Mouse (Mus musculus) limb, embryonic 15.5 days (tissue): ENCODE results near the gene Nyap2. TPM values are rescaled to one million over a fixed set of nuclear protein-coding genes. Genes with fewer than 3 reads are reported as not detected.

Experiments
- ATAC-seq: fragments of 200-750 bp; cut with Nextera tagmentation; 2 replicates; pipeline ENCODE4 v1.8.0; 2017; ENCODE audit warnings: low read depth, moderate TSS enrichment; ENCODE audit not compliant: insufficient number of reproducible peaks, low FRiP score, low TSS enrichment
- H3K27ac ChIP-seq: fragments of 300-500 bp; sonication (generic); 2 replicates; pipeline ENCODE4 v1.5.1; 2015; ENCODE audit warnings: moderate library complexity, mild to moderate bottlenecking, inconsistent platforms
- H3K27me3 ChIP-seq: fragments of 300-500 bp; sonication (generic); 2 replicates; pipeline ENCODE4 v1.6.1; 2015; ENCODE audit warnings: inconsistent platforms
- H3K36me3 ChIP-seq: fragments of 300-500 bp; sonication (generic); 2 replicates; pipeline ENCODE4 v1.6.1; 2015; ENCODE audit warnings: inconsistent platforms
- H3K4me1 ChIP-seq: fragments of 300-500 bp; sonication (generic); 2 replicates; pipeline ENCODE4 v1.6.1; 2015; ENCODE audit warnings: inconsistent platforms
- H3K4me2 ChIP-seq: fragments of 300-500 bp; sonication (generic); 2 replicates; pipeline ENCODE4 v1.6.1; 2015; ENCODE audit warnings: mild to moderate bottlenecking, inconsistent platforms
- H3K4me3 ChIP-seq: fragments of 300-500 bp; sonication (generic); 2 replicates; pipeline ENCODE4 v1.5.1; 2015; ENCODE audit warnings: mild to moderate bottlenecking, inconsistent platforms
- H3K9ac ChIP-seq: fragments of 300-500 bp; sonication (generic); 2 replicates; pipeline ENCODE4 v1.6.1; 2015; ENCODE audit warnings: inconsistent platforms
- H3K9me3 ChIP-seq: fragments of 300-500 bp; sonication (generic); 2 replicates; pipeline ENCODE4 v1.6.1; 2016; ENCODE audit warnings: inconsistent platforms
- WGBS: fragments of 180-500 bp; shearing (Covaris S2); methylation state at CpG from one replicate; pipeline ENCODE4 v1.1.7; 2015; 5-methylcytosine and 5-hydroxymethylcytosine counted together
- polyA plus RNA-seq: library from polyadenylated mRNA; unstranded; fragments of >200 nt; fragmentation: Nextera tagmentation; extraction: Ambion mirVana; gene quantifications from 2 replicates; pipeline ENCODE4 v1.2.1, GENCODE M21; 2015

Nyap2 gene
- polyA plus RNA-seq, 1 experiment from 2014 or later: 0.04 TPM

- no peak overlapping the region for H3K4me3 ChIP-seq
- no peak for ATAC-seq
- H3K27me3 ChIP-seq: no peaks in the 10 kb centered on the region
- H3K9ac ChIP-seq: no peak overlapping the region
- H3K36me3 ChIP-seq: no peaks in the 10 kb centered on the region
- WGBS: 51% methylated on average over 1 of the region's 1 CpGs
- H3K27ac ChIP-seq: no peak overlapping the region
- H3K4me2 ChIP-seq: no peak overlapping the region
- no peaks in the 10 kb centered on the region for H3K4me1 ChIP-seq
- H3K9me3 ChIP-seq: no peaks in the 10 kb centered on the region
Measured at GRCm38 (mm10) chr1:81098950-81099349, 22.2 kb downstream of the Nyap2 start.

GRCm38 (mm10) chr1:81101749-81102148 is 25.0 kb downstream of the Nyap2 start:
- Histone ChIP-seq H3K27me3 (no peaks in the 10 kb centered on the region), H3K9ac (no peak overlapping the region), H3K36me3 (no peaks in the 10 kb centered on the region), H3K4me1 (no peaks in the 10 kb centered on the region), H3K9me3 (no peaks in the 10 kb centered on the region), H3K4me3 (no peak overlapping the region), H3K4me2 (no peak overlapping the region), H3K27ac (no peak overlapping the region)
- 81% methylated on average over 1 of the region's 1 CpGs for WGBS
- ATAC-seq: no peak

GRCm38 (mm10) chr1:81119732-81120131 is 43.0 kb downstream of the Nyap2 start:
- Histone ChIP-seq H3K4me1 (no peaks in the 10 kb centered on the region), H3K4me2 (no peak overlapping the region), H3K27ac (no peak overlapping the region), H3K36me3 (no peaks in the 10 kb centered on the region), H3K4me3 (no peak overlapping the region), H3K9me3 (no peaks in the 10 kb centered on the region), H3K27me3 (no peaks in the 10 kb centered on the region), H3K9ac (no peak overlapping the region)
- no peak for ATAC-seq

GRCm38 (mm10) chr1:81132007-81132712 is 55.4 kb downstream of the Nyap2 start:
- H3K27me3 ChIP-seq: no peaks in the 10 kb centered on the region
- ATAC-seq: no peak
- no peak overlapping the region for H3K9ac ChIP-seq
- H3K27ac ChIP-seq: no peak overlapping the region
- H3K4me1 ChIP-seq: no peaks in the 10 kb centered on the region
- no peak overlapping the region for H3K4me3 ChIP-seq
- WGBS: 33% methylated on average over 8 of the region's 8 CpGs
- H3K4me2 ChIP-seq: no peak overlapping the region
- no peaks in the 10 kb centered on the region for H3K36me3 ChIP-seq
- no peaks in the 10 kb centered on the region for H3K9me3 ChIP-seq

GRCm38 (mm10) chr1:81143855-81144254 is 67.1 kb downstream of the Nyap2 start:
- Histone ChIP-seq H3K27me3 (no peaks in the 10 kb centered on the region), H3K9me3 (no peaks in the 10 kb centered on the region)
- ATAC-seq: no peak

GRCm38 (mm10) chr1:81145576-81145975 is 68.8 kb downstream of the Nyap2 start:
- no peaks in the 10 kb centered on the region for H3K9me3 ChIP-seq
- no peak overlapping the region for H3K4me2 ChIP-seq
- no peaks in the 10 kb centered on the region for H3K4me1 ChIP-seq
- H3K27me3 ChIP-seq: no peaks in the 10 kb centered on the region
- H3K4me3 ChIP-seq: no peak overlapping the region
- H3K27ac ChIP-seq: no peak overlapping the region
- H3K9ac ChIP-seq: no peak overlapping the region
- no peak for ATAC-seq
- no peaks in the 10 kb centered on the region for H3K36me3 ChIP-seq

More at GRCm38 (mm10) chr1:81143855-81144254, 67.1 kb downstream of the Nyap2 start:
- no peak overlapping the region for H3K4me2 ChIP-seq
- H3K27ac ChIP-seq: no peak overlapping the region
- no peaks in the 10 kb centered on the region for H3K36me3 ChIP-seq
- no peak overlapping the region for H3K9ac ChIP-seq
- no peak overlapping the region for H3K4me3 ChIP-seq
- H3K4me1 ChIP-seq: no peaks in the 10 kb centered on the region

- H3K4me2 ChIP-seq: no peak overlapping the region
- no peak overlapping the region for H3K4me3 ChIP-seq
- H3K27me3 ChIP-seq: no peaks in the 10 kb centered on the region
- H3K36me3 ChIP-seq: no peaks in the 10 kb centered on the region
- no peak for ATAC-seq
- no peaks in the 10 kb centered on the region for H3K4me1 ChIP-seq
- no peak overlapping the region for H3K9ac ChIP-seq
- WGBS: 70% methylated on average over 3 of the region's 3 CpGs
- no peak overlapping the region for H3K27ac ChIP-seq
- H3K9me3 ChIP-seq: no peaks in the 10 kb centered on the region
Measured at GRCm38 (mm10) chr1:81169245-81169644, 92.5 kb downstream of the Nyap2 start.

- no peaks in the 10 kb centered on the region for H3K9me3 ChIP-seq
- H3K4me3 ChIP-seq: no peak overlapping the region
- H3K27me3 ChIP-seq: no peaks in the 10 kb centered on the region
- H3K4me1 ChIP-seq: no peaks in the 10 kb centered on the region
- no peak for ATAC-seq
- no peak overlapping the region for H3K4me2 ChIP-seq
- no peaks in the 10 kb centered on the region for H3K36me3 ChIP-seq
- no peak overlapping the region for H3K27ac ChIP-seq
- H3K9ac ChIP-seq: no peak overlapping the region
Measured at GRCm38 (mm10) chr1:81172703-81173102, 96.0 kb downstream of the Nyap2 start.

- Histone ChIP-seq H3K36me3 (no peaks in the 10 kb centered on the region), H3K4me2 (no peak overlapping the region), H3K9ac (no peak overlapping the region), H3K9me3 (no peaks in the 10 kb centered on the region), H3K4me1 (no peaks in the 10 kb centered on the region), H3K27ac (no peak overlapping the region), H3K27me3 (no peaks in the 10 kb centered on the region), H3K4me3 (no peak overlapping the region)
- 86% methylated on average over 1 of the region's 1 CpGs for WGBS
- ATAC-seq: no peak
Measured at GRCm38 (mm10) chr1:81173303-81173702, 96.6 kb downstream of the Nyap2 start.

GRCm38 (mm10) chr1:81179725-81180124 is 103.0 kb downstream of the Nyap2 start:
- ATAC-seq: no peak
- Histone ChIP-seq H3K4me3 (no peak overlapping the region), H3K9me3 (no peaks in the 10 kb centered on the region), H3K27me3 (no peaks in the 10 kb centered on the region), H3K4me2 (no peak overlapping the region), H3K4me1 (no peaks in the 10 kb centered on the region), H3K9ac (no peak overlapping the region), H3K27ac (no peak overlapping the region), H3K36me3 (no peaks in the 10 kb centered on the region)
- 88% methylated on average over 4 of the region's 4 CpGs for WGBS

- no peak overlapping the region for H3K4me3 ChIP-seq
Measured at GRCm38 (mm10) chr1:81180686-81181085, 103.9 kb downstream of the Nyap2 start.

GRCm38 (mm10) chr1:81209536-81209935 is 132.8 kb downstream of the Nyap2 start:
- Histone ChIP-seq H3K9ac (no peak overlapping the region), H3K27me3 (no peaks in the 10 kb centered on the region), H3K4me3 (no peak overlapping the region), H3K4me1 (no peaks in the 10 kb centered on the region), H3K27ac (no peak overlapping the region), H3K4me2 (no peak overlapping the region), H3K36me3 (no peaks in the 10 kb centered on the region), H3K9me3 (no peaks in the 10 kb centered on the region)
- WGBS: 86% methylated on average over 2 of the region's 2 CpGs
- ATAC-seq: no peak

More at GRCm38 (mm10) chr1:81180686-81181085, 103.9 kb downstream of the Nyap2 start:
- no peak for ATAC-seq
- no peaks in the 10 kb centered on the region for H3K4me1 ChIP-seq
- no peaks in the 10 kb centered on the region for H3K36me3 ChIP-seq
- H3K27ac ChIP-seq: no peak overlapping the region
- H3K27me3 ChIP-seq: no peaks in the 10 kb centered on the region
- no peak overlapping the region for H3K4me2 ChIP-seq
- no peak overlapping the region for H3K9ac ChIP-seq
- WGBS: 67% methylated on average over 3 of the region's 3 CpGs
- H3K9me3 ChIP-seq: no peaks in the 10 kb centered on the region

- H3K27me3 ChIP-seq: no peaks in the 10 kb centered on the region
- no peaks in the 10 kb centered on the region for H3K4me1 ChIP-seq
- no peak overlapping the region for H3K27ac ChIP-seq
- WGBS: 56% methylated on average over 4 of the region's 4 CpGs
- ATAC-seq: no peak
- no peaks in the 10 kb centered on the region for H3K36me3 ChIP-seq
- H3K4me3 ChIP-seq: no peak overlapping the region
- no peak overlapping the region for H3K4me2 ChIP-seq
- no peaks in the 10 kb centered on the region for H3K9me3 ChIP-seq
- no peak overlapping the region for H3K9ac ChIP-seq
Measured at GRCm38 (mm10) chr1:81211491-81211890, 134.7 kb downstream of the Nyap2 start.
